In the genomic region with DNA sequence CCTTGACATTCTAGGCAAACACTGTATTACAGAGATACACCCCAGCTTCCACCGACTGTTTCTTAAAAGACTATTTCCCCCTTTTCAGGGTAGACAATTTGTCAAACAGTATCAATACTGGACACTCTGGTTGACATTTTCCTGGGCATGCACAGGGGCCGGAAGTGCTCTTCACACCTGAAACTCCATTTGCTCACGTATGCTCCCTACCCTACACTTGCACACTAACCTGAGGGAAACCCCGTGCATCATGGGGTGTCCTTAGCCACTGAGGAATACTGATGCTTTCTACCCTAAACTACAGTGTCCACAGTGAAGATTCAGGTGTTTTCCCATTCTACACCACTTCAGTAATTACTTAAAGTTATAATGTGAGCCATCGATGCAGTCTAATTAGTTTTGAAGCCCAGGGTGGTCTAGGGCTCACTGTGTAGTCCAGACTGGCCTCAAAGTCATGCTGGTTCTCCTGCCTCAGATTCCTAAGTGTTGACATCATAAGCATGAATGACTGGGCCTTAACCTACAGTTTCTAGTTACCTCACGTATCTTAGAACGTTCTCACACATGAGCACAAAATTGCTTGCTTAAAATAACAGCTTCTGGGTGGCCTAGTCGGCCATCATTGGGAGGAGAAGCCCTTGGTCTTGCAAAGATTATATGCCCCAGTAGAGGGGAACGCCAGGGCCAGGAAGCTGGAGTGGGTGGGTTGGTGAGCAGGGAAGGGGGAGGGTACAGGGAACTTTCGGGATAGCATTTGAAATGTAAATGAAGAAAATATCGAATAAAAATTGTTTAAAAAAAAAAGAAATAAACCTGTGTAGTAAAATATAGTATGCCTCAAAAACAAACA, we compare ENCODE assay signal across 1 mouse cellular context.
TF ChIP-seq lines count a peak whose summit lies in the region.

No protein-coding gene starts in this region.

TF ChIP-seq in MEL, 35 proteins besides CTCF, POLR2A, EP300 and RAD21 (continued from another document):
- TF ChIP-seq TCF12 (IDR thresholded peaks at IDR 0.05; ENCODE audit: low read depth, low read length), result no peak
- no peak for TF ChIP-seq TBP (IDR thresholded peaks at IDR 0.05; ENCODE audit: low read depth, low read length)
- no peak for TF ChIP-seq ZNF384 (IDR thresholded peaks at IDR 0.05; ENCODE audit: low read depth, low read length)
- no peak for TF ChIP-seq POLR2AphosphoS5 (IDR thresholded peaks at IDR 0.05; ENCODE audit: borderline replicate concordance, low read depth, low read length)
- no peak for TF ChIP-seq SMC3 (IDR thresholded peaks at IDR 0.05; ENCODE audit: low read depth, low read length)
